Mouse (Mus musculus): Measurements from ENCODE around the gene Padi4. TPM values are rescaled to one million over a fixed set of nuclear protein-coding genes. Genes with fewer than 3 reads are reported as not detected.

Padi4 gene
- polyA plus RNA-seq, 1 experiment = 3.1 TPM

GRCm38 (mm10) chr4:140789983-140790382, 15.9 kb upstream of the Padi4 start:
- peaks cover 13% of the 10 kb centered on the region for H3K9me3 ChIP-seq
- peaks cover 28% of the 10 kb centered on the region for H3K27me3 ChIP-seq (replicated peaks)
- H3K4me1 ChIP-seq = peaks cover 22% of the 10 kb centered on the region
- H3K36me3 ChIP-seq (replicated peaks; ENCODE audit: low read length) = no peaks in the 10 kb centered on the region
- TF ChIP-seq GATA1 (IDR thresholded peaks at IDR 0.05; ENCODE audit: borderline replicate concordance, low read length) = no peak
- no peak for TF ChIP-seq FLI1 (IDR thresholded peaks at IDR 0.05; ENCODE audit: low read length)
- no peak overlapping the region for H3K4me3 ChIP-seq (replicated peaks)

- Histone ChIP-seq H3K4me1 (peaks cover 22% of the 10 kb centered on the region), H3K36me3 (replicated peaks; ENCODE audit: low read length) (no peaks in the 10 kb centered on the region), H3K9me3 (peaks cover 20% of the 10 kb centered on the region), H3K27me3 (replicated peaks) (peaks cover 19% of the 10 kb centered on the region), H3K4me3 (replicated peaks) (no peak overlapping the region)
- no peak for TF ChIP-seq FLI1 (IDR thresholded peaks at IDR 0.05; ENCODE audit: low read length)
Observed at GRCm38 (mm10) chr4:140788983-140789382, 14.9 kb upstream of the Padi4 start.

- Histone ChIP-seq H3K27me3 (replicated peaks) (peaks cover 14% of the 10 kb centered on the region), H3K36me3 (replicated peaks; ENCODE audit: low read length) (no peaks in the 10 kb centered on the region), H3K9me3 (peaks cover 20% of the 10 kb centered on the region), H3K4me3 (replicated peaks) (no peak overlapping the region), H3K4me1 (peaks cover 22% of the 10 kb centered on the region)
- TF ChIP-seq GATA1 (IDR thresholded peaks at IDR 0.05; ENCODE audit: borderline replicate concordance, low read length) = no peak
- no peak for TF ChIP-seq FLI1 (IDR thresholded peaks at IDR 0.05; ENCODE audit: low read length)
Observed at GRCm38 (mm10) chr4:140788264-140788663, 14.2 kb upstream of the Padi4 start.

GRCm38 (mm10) chr4:140787414-140787813, 13.4 kb upstream of the Padi4 start:
- H3K4me3 ChIP-seq (replicated peaks) = no peak overlapping the region
- no peak for TF ChIP-seq GATA1 (IDR thresholded peaks at IDR 0.05; ENCODE audit: borderline replicate concordance, low read length)

GRCm38 (mm10) chr4:140785217-140785616, 11.2 kb upstream of the Padi4 start:
- TF ChIP-seq FLI1 (IDR thresholded peaks at IDR 0.05; ENCODE audit: low read length) = no peak
- TF ChIP-seq GATA1 (IDR thresholded peaks at IDR 0.05; ENCODE audit: borderline replicate concordance, low read length) = no peak
- no peak overlapping the region for H3K4me3 ChIP-seq (replicated peaks)
- H3K4me1 ChIP-seq = peaks cover 16% of the 10 kb centered on the region
- H3K36me3 ChIP-seq (replicated peaks; ENCODE audit: low read length) = no peaks in the 10 kb centered on the region
- peaks cover 35% of the 10 kb centered on the region for H3K9me3 ChIP-seq
- peaks cover 10% of the 10 kb centered on the region for H3K27me3 ChIP-seq (replicated peaks)

More at GRCm38 (mm10) chr4:140787414-140787813, 13.4 kb upstream of the Padi4 start:
- Histone ChIP-seq H3K36me3 (replicated peaks; ENCODE audit: low read length) (no peaks in the 10 kb centered on the region), H3K4me1 (peaks cover 19% of the 10 kb centered on the region), H3K27me3 (replicated peaks) (peaks cover 11% of the 10 kb centered on the region), H3K9me3 (peaks cover 25% of the 10 kb centered on the region)

- Histone ChIP-seq H3K9me3 (peaks cover 42% of the 10 kb centered on the region), H3K36me3 (replicated peaks; ENCODE audit: low read length) (no peaks in the 10 kb centered on the region), H3K4me3 (replicated peaks) (no peak overlapping the region), H3K4me1 (peaks cover 16% of the 10 kb centered on the region), H3K27me3 (replicated peaks) (peaks cover 14% of the 10 kb centered on the region)
- no peak for TF ChIP-seq FLI1 (IDR thresholded peaks at IDR 0.05; ENCODE audit: low read length)
- no peak for TF ChIP-seq GATA1 (IDR thresholded peaks at IDR 0.05; ENCODE audit: borderline replicate concordance, low read length)
Observed at GRCm38 (mm10) chr4:140784292-140784945, 10.4 kb upstream of the Padi4 start.

- H3K4me1 ChIP-seq = peaks cover 12% of the 10 kb centered on the region
- no peak overlapping the region for H3K4me3 ChIP-seq (replicated peaks)
- H3K36me3 ChIP-seq (replicated peaks; ENCODE audit: low read length) = no peaks in the 10 kb centered on the region
- no peak for TF ChIP-seq GATA1 (IDR thresholded peaks at IDR 0.05; ENCODE audit: borderline replicate concordance, low read length)
- H3K27me3 ChIP-seq (replicated peaks) = peaks cover 14% of the 10 kb centered on the region
- H3K9me3 ChIP-seq = peaks cover 47% of the 10 kb centered on the region
Observed at GRCm38 (mm10) chr4:140782821-140783220, 8.8 kb upstream of the Padi4 start.

GRCm38 (mm10) chr4:140780507-140780906, 6.5 kb upstream of the Padi4 start:
- TF ChIP-seq GATA1 (IDR thresholded peaks at IDR 0.05; ENCODE audit: borderline replicate concordance, low read length) (no peak), FLI1 (IDR thresholded peaks at IDR 0.05; ENCODE audit: low read length) (no peak)
- Histone ChIP-seq H3K36me3 (replicated peaks; ENCODE audit: low read length) (no peaks in the 10 kb centered on the region), H3K9me3 (peaks cover 35% of the 10 kb centered on the region), H3K27me3 (replicated peaks) (peaks cover 17% of the 10 kb centered on the region), H3K4me1 (peaks cover 3% of the 10 kb centered on the region), H3K4me3 (replicated peaks) (no peak overlapping the region)

- TF ChIP-seq FLI1 (IDR thresholded peaks at IDR 0.05; ENCODE audit: low read length) (no peak), GATA1 (IDR thresholded peaks at IDR 0.05; ENCODE audit: borderline replicate concordance, low read length) (no peak)
- H3K36me3 ChIP-seq (replicated peaks; ENCODE audit: low read length) = no peaks in the 10 kb centered on the region
- H3K4me1 ChIP-seq = no peaks in the 10 kb centered on the region; the same call in 1 of the 2 replicates
- H3K4me3 ChIP-seq (replicated peaks) = no peak overlapping the region
- H3K9me3 ChIP-seq = peaks cover 33% of the 10 kb centered on the region
- peaks cover 17% of the 10 kb centered on the region for H3K27me3 ChIP-seq (replicated peaks)
Observed at GRCm38 (mm10) chr4:140779803-140780397, 5.9 kb upstream of the Padi4 start.

- TF ChIP-seq FLI1 (IDR thresholded peaks at IDR 0.05; ENCODE audit: low read length) (no peak), GATA1 (IDR thresholded peaks at IDR 0.05; ENCODE audit: borderline replicate concordance, low read length) (no peak)
- Histone ChIP-seq H3K27me3 (replicated peaks) (peaks cover 18% of the 10 kb centered on the region), H3K9me3 (peaks cover 18% of the 10 kb centered on the region), H3K4me3 (replicated peaks) (no peak overlapping the region), H3K36me3 (replicated peaks; ENCODE audit: low read length) (no peaks in the 10 kb centered on the region), H3K4me1 (peaks cover 12% of the 10 kb centered on the region)
Observed at GRCm38 (mm10) chr4:140776623-140777022, 2.6 kb upstream of the Padi4 start.

Data from megakaryocyte, embryonic 14.5 days (primary cell).